Mouse (Mus musculus): ENCODE data around the gene Cfap57. TPM values are rescaled to one million over a fixed set of nuclear protein-coding genes. Genes with fewer than 3 reads are reported as not detected.

The Cfap57 gene
- polyA plus RNA-seq, 1 experiment from 2014 or later, result 1.0 TPM

GRCm38 (mm10) chr4:118533156-118533555 is 87.4 kb downstream of the Cfap57 start:
- H3K4me2 ChIP-seq, result no peak overlapping the region
- peaks cover 5% of the 10 kb centered on the region; the same call in 1 of the 2 replicates for H3K4me1 ChIP-seq (ENCODE audit: control insufficient read depth, insufficient read depth, low read length)
- H3K36me3 ChIP-seq (ENCODE audit: control insufficient read depth, insufficient read depth, low read length), result no peaks in the 10 kb centered on the region
- H3K4me3 ChIP-seq (ENCODE audit: low read depth, low read length), result no peak overlapping the region
- 60% methylated on average over 3 of the region's 4 CpGs for WGBS
- ATAC-seq (ENCODE audit: low FRiP score) (no peak), DNase-seq (ENCODE audit: low spot score, missing footprints) (no peak)
- no peak overlapping the region for H3K27ac ChIP-seq (ENCODE audit: low read depth, low read length)
- H3K27me3 ChIP-seq (ENCODE audit: control insufficient read depth, insufficient read depth, low read length), result no peaks in the 10 kb centered on the region
- H3K9ac ChIP-seq (ENCODE audit: low read length), result no peak overlapping the region
- H3K9me3 ChIP-seq (ENCODE audit: control insufficient read depth, low read length), result no peaks in the 10 kb centered on the region

GRCm38 (mm10) chr4:118532663-118533062 is 87.9 kb downstream of the Cfap57 start:
- DNase-seq (ENCODE audit: low spot score, missing footprints), result no peak
- Histone ChIP-seq H3K27me3 (ENCODE audit: control insufficient read depth, insufficient read depth, low read length) (no peaks in the 10 kb centered on the region), H3K4me3 (ENCODE audit: low read depth, low read length) (no peak overlapping the region), H3K4me2 (no peak overlapping the region), H3K9ac (ENCODE audit: low read length) (no peak overlapping the region), H3K27ac (ENCODE audit: low read depth, low read length) (no peak overlapping the region), H3K36me3 (ENCODE audit: control insufficient read depth, insufficient read depth, low read length) (no peaks in the 10 kb centered on the region), H3K4me1 (ENCODE audit: control insufficient read depth, insufficient read depth, low read length) (peaks cover 5% of the 10 kb centered on the region; the same call in 1 of the 2 replicates), H3K9me3 (ENCODE audit: control insufficient read depth, low read length) (no peaks in the 10 kb centered on the region)
- no peak for ATAC-seq (ENCODE audit: low FRiP score)
- 84% methylated on average over 5 of the region's 5 CpGs for WGBS

GRCm38 (mm10) chr4:118527720-118528119 is 92.9 kb downstream of the Cfap57 start:
- no peak for ATAC-seq (ENCODE audit: low FRiP score)
- Histone ChIP-seq H3K4me1 (ENCODE audit: control insufficient read depth, insufficient read depth, low read length) (peaks cover 5% of the 10 kb centered on the region; the same call in 1 of the 2 replicates), H3K9me3 (ENCODE audit: control insufficient read depth, low read length) (no peaks in the 10 kb centered on the region), H3K4me3 (ENCODE audit: low read depth, low read length) (no peak overlapping the region), H3K27ac (ENCODE audit: low read depth, low read length) (no peak overlapping the region), H3K9ac (ENCODE audit: low read length) (no peak overlapping the region), H3K36me3 (ENCODE audit: control insufficient read depth, insufficient read depth, low read length) (no peaks in the 10 kb centered on the region), H3K4me2 (no peak overlapping the region), H3K27me3 (ENCODE audit: control insufficient read depth, insufficient read depth, low read length) (no peaks in the 10 kb centered on the region; the same call in 1 of the 2 replicates)
- WGBS, result 79% methylated on average over 6 of the region's 6 CpGs
- no peak for DNase-seq (ENCODE audit: low spot score, missing footprints)

- no peak for ATAC-seq (ENCODE audit: low FRiP score)
- WGBS, result 33% methylated on average over 5 of the region's 5 CpGs
- Histone ChIP-seq H3K9me3 (ENCODE audit: control insufficient read depth, low read length) (no peaks in the 10 kb centered on the region), H3K27me3 (ENCODE audit: control insufficient read depth, insufficient read depth, low read length) (no peaks in the 10 kb centered on the region; the same call in 1 of the 2 replicates), H3K27ac (ENCODE audit: low read depth, low read length) (no peak overlapping the region), H3K4me3 (ENCODE audit: low read depth, low read length) (no peak overlapping the region), H3K4me1 (ENCODE audit: control insufficient read depth, insufficient read depth, low read length) (peaks cover 5% of the 10 kb centered on the region; the same call in 1 of the 2 replicates), H3K4me2 (no peak overlapping the region), H3K9ac (ENCODE audit: low read length) (no peak overlapping the region), H3K36me3 (ENCODE audit: control insufficient read depth, insufficient read depth, low read length) (no peaks in the 10 kb centered on the region)
- no peak for DNase-seq (ENCODE audit: low spot score, missing footprints)
Observed at GRCm38 (mm10) chr4:118527335-118527681, 93.3 kb downstream of the Cfap57 start.

GRCm38 (mm10) chr4:118526408-118527334 is 93.9 kb downstream of the Cfap57 start, which contains the start of gene 2610528J11Rik:
Gene 2610528J11Rik (plus strand): TSS chr4:118526999.
- ATAC-seq (ENCODE audit: low FRiP score) (no peak), DNase-seq (ENCODE audit: low spot score, missing footprints) (no peak)
- Histone ChIP-seq H3K4me1 (ENCODE audit: control insufficient read depth, insufficient read depth, low read length) (peaks cover 3% of the 10 kb centered on the region; the same call in 1 of the 2 replicates), H3K27ac (ENCODE audit: low read depth, low read length) (no peak within 1 kb of the TSS), H3K4me2 (no peak within 1 kb of the TSS), H3K9me3 (ENCODE audit: control insufficient read depth, low read length) (no peaks in the 10 kb centered on the region), H3K9ac (ENCODE audit: low read length) (no peak within 1 kb of the TSS), H3K27me3 (ENCODE audit: control insufficient read depth, insufficient read depth, low read length) (no peaks in the 10 kb centered on the region; the same call in 1 of the 2 replicates), H3K4me3 (ENCODE audit: low read depth, low read length) (no peak within 1 kb of the TSS), H3K36me3 (ENCODE audit: control insufficient read depth, insufficient read depth, low read length) (no peaks in the 10 kb centered on the region)
- WGBS, result 41% methylated on average over 17 of the region's 17 CpGs

GRCm38 (mm10) chr4:118525779-118526178 is 94.8 kb downstream of the Cfap57 start:
- Histone ChIP-seq H3K9me3 (ENCODE audit: control insufficient read depth, low read length) (no peaks in the 10 kb centered on the region), H3K4me3 (ENCODE audit: low read depth, low read length) (no peak overlapping the region), H3K36me3 (ENCODE audit: control insufficient read depth, insufficient read depth, low read length) (no peaks in the 10 kb centered on the region), H3K27ac (ENCODE audit: low read depth, low read length) (no peak overlapping the region), H3K4me2 (no peak overlapping the region), H3K4me1 (ENCODE audit: control insufficient read depth, insufficient read depth, low read length) (no peaks in the 10 kb centered on the region), H3K27me3 (ENCODE audit: control insufficient read depth, insufficient read depth, low read length) (no peaks in the 10 kb centered on the region; the same call in 1 of the 2 replicates), H3K9ac (ENCODE audit: low read length) (no peak overlapping the region)
- 63% methylated on average over 3 of the region's 3 CpGs for WGBS
- DNase-seq (ENCODE audit: low spot score, missing footprints) (no peak), ATAC-seq (ENCODE audit: low FRiP score) (no peak)

DNA sequence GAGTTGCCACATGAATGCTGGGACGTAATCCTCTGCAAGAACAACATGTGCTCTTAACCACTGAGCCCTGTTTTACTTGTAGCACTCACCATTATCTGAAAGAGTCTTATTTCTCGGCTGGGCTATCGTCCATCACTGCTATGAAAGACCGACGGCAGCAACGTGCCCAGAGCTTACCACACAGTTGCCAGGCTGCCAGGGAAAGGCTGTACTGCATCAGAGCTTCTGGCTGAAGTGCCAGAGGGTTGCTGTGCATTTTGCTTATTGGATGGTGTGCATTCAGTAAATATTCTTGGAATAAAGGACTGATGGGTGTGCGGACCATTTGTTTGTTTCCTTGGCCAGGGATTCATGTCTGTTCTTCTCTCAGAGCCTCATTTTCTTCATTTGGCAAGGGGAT is 96.6 kb downstream of the Cfap57 start:
- Histone ChIP-seq H3K9me3 (ENCODE audit: control insufficient read depth, low read length) (no peaks in the 10 kb centered on the region), H3K27ac (ENCODE audit: low read depth, low read length) (no peak overlapping the region), H3K4me1 (ENCODE audit: control insufficient read depth, insufficient read depth, low read length) (no peaks in the 10 kb centered on the region), H3K27me3 (ENCODE audit: control insufficient read depth, insufficient read depth, low read length) (no peaks in the 10 kb centered on the region; the same call in 1 of the 2 replicates), H3K4me3 (ENCODE audit: low read depth, low read length) (no peak overlapping the region), H3K36me3 (ENCODE audit: control insufficient read depth, insufficient read depth, low read length) (no peaks in the 10 kb centered on the region), H3K4me2 (no peak overlapping the region), H3K9ac (ENCODE audit: low read length) (no peak overlapping the region)
- 83% methylated on average over 7 of the region's 7 CpGs for WGBS
- DNase-seq (ENCODE audit: low spot score, missing footprints) (no peak), ATAC-seq (ENCODE audit: low FRiP score) (no peak)

GRCm38 (mm10) chr4:118522248-118522647 is 98.3 kb downstream of the Cfap57 start:
- Histone ChIP-seq H3K9ac (ENCODE audit: low read length) (no peak overlapping the region), H3K27ac (ENCODE audit: low read depth, low read length) (no peak overlapping the region), H3K4me1 (ENCODE audit: control insufficient read depth, insufficient read depth, low read length) (peaks cover 4% of the 10 kb centered on the region; the same call in 1 of the 2 replicates), H3K9me3 (ENCODE audit: control insufficient read depth, low read length) (no peaks in the 10 kb centered on the region), H3K36me3 (ENCODE audit: control insufficient read depth, insufficient read depth, low read length) (no peaks in the 10 kb centered on the region), H3K27me3 (ENCODE audit: control insufficient read depth, insufficient read depth, low read length) (no peaks in the 10 kb centered on the region; the same call in 1 of the 2 replicates), H3K4me3 (ENCODE audit: low read depth, low read length) (no peak overlapping the region), H3K4me2 (no peak overlapping the region)
- DNase-seq (ENCODE audit: low spot score, missing footprints), result no peak
- ATAC-seq (ENCODE audit: low FRiP score), result no peak
- WGBS, result 88% methylated on average over 7 of the region's 7 CpGs

DNA sequence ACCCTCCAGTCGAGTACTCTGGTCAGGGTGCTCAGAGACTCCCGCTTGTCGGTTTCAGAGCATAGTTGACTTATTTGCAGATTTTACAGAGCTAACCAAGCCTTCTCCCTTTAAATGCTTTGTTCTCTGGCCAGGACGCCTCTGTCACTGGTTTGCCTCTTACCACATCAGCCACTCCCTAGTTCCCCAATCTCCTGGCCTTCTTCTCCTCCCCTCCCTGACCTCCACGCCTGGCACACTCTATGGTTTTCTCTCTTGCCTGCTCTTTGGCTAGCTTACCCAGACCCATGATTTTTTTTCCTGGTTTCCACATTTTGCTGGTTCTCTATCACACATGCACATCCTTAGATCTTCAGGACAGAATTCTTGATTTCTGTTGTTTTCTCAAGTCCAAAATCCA is 102.4 kb downstream of the Cfap57 start:
- H3K9ac ChIP-seq (ENCODE audit: low read length), result no peak overlapping the region
- WGBS, result 61% methylated on average over 5 of the region's 5 CpGs

More for the DNA sequence above, 102.4 kb downstream of the Cfap57 start:
- Histone ChIP-seq H3K4me2 (no peak overlapping the region), H3K27me3 (ENCODE audit: control insufficient read depth, insufficient read depth, low read length) (no peaks in the 10 kb centered on the region; the same call in 1 of the 2 replicates), H3K9me3 (ENCODE audit: control insufficient read depth, low read length) (no peaks in the 10 kb centered on the region), H3K27ac (ENCODE audit: low read depth, low read length) (no peak overlapping the region), H3K4me1 (ENCODE audit: control insufficient read depth, insufficient read depth, low read length) (peaks cover 10% of the 10 kb centered on the region; the same call in 1 of the 2 replicates), H3K36me3 (ENCODE audit: control insufficient read depth, insufficient read depth, low read length) (no peaks in the 10 kb centered on the region), H3K4me3 (ENCODE audit: low read depth, low read length) (no peak overlapping the region)
- ATAC-seq (ENCODE audit: low FRiP score) (no peak), DNase-seq (ENCODE audit: low spot score, missing footprints) (no peak)
